Mouse (Mus musculus) liver, postnatal 0 days (tissue): ENCODE data around the gene Dmgdh. TPM values are rescaled to one million over a fixed set of nuclear protein-coding genes. Genes with fewer than 3 reads are reported as not detected.

Experiments used
- ATAC-seq: fragments of 200-750 bp; cut with Nextera tagmentation; 2 replicates; pipeline ENCODE4 v1.8.0; 2017; ENCODE audit warnings: mild to moderate bottlenecking, moderate library complexity
- DNase-seq: peaks from one replicate; pipeline ENCODE4 v3.0.0-alpha.2; 2016
- H3K27ac ChIP-seq: fragments of 300-500 bp; sonication (generic); 2 replicates; pipeline ENCODE4 v1.5.1; 2014; ENCODE audit warnings: antibody characterized with exemption, moderate library complexity, mild to moderate bottlenecking, low read depth
- H3K27me3 ChIP-seq: fragments of 300-500 bp; sonication (generic); 2 replicates; pipeline ENCODE4 v1.6.1; 2014; ENCODE audit warnings: low read length, control low read depth, mixed read lengths; ENCODE audit not compliant: insufficient read depth
- H3K36me3 ChIP-seq: fragments of 300-500 bp; sonication (generic); replicated peaks from 2 replicates; pipeline ENCODE4 v1.6.1; 2014; ENCODE audit warnings: mild to moderate bottlenecking, control low read depth, low read length, moderate library complexity, mixed read lengths; ENCODE audit not compliant: insufficient read depth
- H3K4me1 ChIP-seq: fragments of 300-500 bp; sonication (generic); 2 replicates; pipeline ENCODE4 v1.6.1; 2014; ENCODE audit warnings: antibody characterized with exemption, mild to moderate bottlenecking, control low read depth; ENCODE audit not compliant: insufficient read depth
- H3K4me2 ChIP-seq: fragments of 300-500 bp; sonication (generic); 2 replicates; pipeline ENCODE4 v1.6.1; 2014; ENCODE audit warnings: low read depth, mild to moderate bottlenecking, low read length, moderate library complexity, mixed read lengths
- H3K4me3 ChIP-seq: fragments of 300-500 bp; sonication (generic); 2 replicates; pipeline ENCODE4 v1.5.1; 2014; ENCODE audit warnings: low read depth, low read length
- H3K9ac ChIP-seq: fragments of 300-500 bp; sonication (generic); replicated peaks from 2 replicates; pipeline ENCODE4 v1.6.1; 2014; ENCODE audit warnings: mild to moderate bottlenecking, moderate library complexity
- H3K9me3 ChIP-seq: fragments of 300-500 bp; sonication (generic); 2 replicates; pipeline ENCODE4 v1.6.1; 2016; ENCODE audit warnings: mild to moderate bottlenecking, control low read depth, low read length, mixed read lengths
- CTCF ChIP-seq: sonication (generic); IDR thresholded peaks from 2 replicates; pipeline ENCODE4 v1.5.1; 2016; ENCODE audit warnings: antibody characterized with exemption, low read depth
- EP300 ChIP-seq: IDR thresholded peaks from 2 replicates; pipeline ENCODE4 v1.6.1; 2016; ENCODE audit warnings: antibody characterized with exemption, low read depth, mild to moderate bottlenecking
- WGBS: fragments of 180-500 bp; shearing (Covaris S2); extraction: QIAGEN DNeasy Blood & Tissue Kit; methylation state at CpG from one replicate; pipeline ENCODE4 v1.1.7; 2014; ENCODE audit not compliant: insufficient replicate concordance; 5-methylcytosine and 5-hydroxymethylcytosine counted together
- polyA plus RNA-seq: library from polyadenylated mRNA; unstranded; fragments of >200 nt; fragmentation: Nextera tagmentation; extraction: Ambion mirVana; gene quantifications from 2 replicates; pipeline ENCODE4 v1.2.1, GENCODE M21; 2015

The Dmgdh gene
- polyA plus RNA-seq, result 67.3 and 69.2 TPM in 2 replicates

- Histone ChIP-seq H3K4me1 (no peaks in the 10 kb centered on the region), H3K9ac (peak within 1 kb of the TSS; percentile 69), H3K27ac (peak within 1 kb of the TSS; percentile 56), H3K9me3 (no peaks in the 10 kb centered on the region), H3K4me2 (peak within 1 kb of the TSS; percentile 47), H3K27me3 (no peaks in the 10 kb centered on the region), H3K4me3 (peak within 1 kb of the TSS; percentile 51), H3K36me3 (no peaks in the 10 kb centered on the region)
- 8% methylated on average over 29 of the region's 31 CpGs for WGBS
- ATAC-seq (peak; percentile 81), DNase-seq (peak; percentile 71)
- TF ChIP-seq EP300 (no peak), CTCF (no peak)
These were observed at the start of gene Dmgdh, which contains the start of gene Bhmt2 for GRCm38 (mm10) chr13:93674131-93674561. Gene Dmgdh, plus strand, starts transcription at chr13:93674433. Gene Bhmt2, minus strand, starts transcription at chr13:93674302.

GRCm38 (mm10) chr13:93628861-93629260 lies 45.4 kb upstream of the Dmgdh start:
- peaks cover 5% of the 10 kb centered on the region for H3K36me3 ChIP-seq
- TF ChIP-seq CTCF (no peak), EP300 (no peak)

GRCm38 (mm10) chr13:93630941-93631705 lies 43.1 kb upstream of the Dmgdh start:
- WGBS, result 64% methylated on average over 10 of the region's 10 CpGs
- Histone ChIP-seq H3K27me3 (no peaks in the 10 kb centered on the region), H3K9me3 (no peaks in the 10 kb centered on the region), H3K27ac (no peak overlapping the region), H3K9ac (no peak overlapping the region), H3K4me1 (0 out of 2 replicates have a peak, but pooled peaks cover 2% of the 10 kb centered on the region), H3K4me2 (no peak overlapping the region), H3K36me3 (peaks cover 4% of the 10 kb centered on the region), H3K4me3 (no peak overlapping the region)
- TF ChIP-seq EP300, result no peak
- TF ChIP-seq CTCF, result no peak
- peak; percentile 18; the same call in 1 of the 2 replicates for ATAC-seq
- no peak for DNase-seq

More at GRCm38 (mm10) chr13:93628861-93629260, 45.4 kb upstream of the Dmgdh start:
- Histone ChIP-seq H3K4me1 (0 out of 2 replicates have a peak, but pooled peaks cover 2% of the 10 kb centered on the region), H3K9ac (no peak overlapping the region), H3K4me2 (no peak overlapping the region), H3K27me3 (no peaks in the 10 kb centered on the region), H3K9me3 (no peaks in the 10 kb centered on the region), H3K4me3 (no peak overlapping the region), H3K27ac (no peak overlapping the region)
- WGBS, result 53% methylated on average over 6 of the region's 6 CpGs
- DNase-seq (no peak), ATAC-seq (no peak)

GRCm38 (mm10) chr13:93632927-93633326 lies 41.3 kb upstream of the Dmgdh start:
- ATAC-seq (no peak), DNase-seq (no peak)
- Histone ChIP-seq H3K9ac (no peak overlapping the region), H3K4me2 (no peak overlapping the region), H3K9me3 (no peaks in the 10 kb centered on the region), H3K27me3 (no peaks in the 10 kb centered on the region), H3K36me3 (no peaks in the 10 kb centered on the region; the same call in none of the 2 replicates), H3K4me1 (peaks cover 2% of the 10 kb centered on the region; the same call in 1 of the 2 replicates), H3K4me3 (no peak overlapping the region), H3K27ac (no peak overlapping the region)
- TF ChIP-seq EP300 (no peak), CTCF (no peak)
- WGBS, result 61% methylated on average over 5 of the region's 5 CpGs

GRCm38 (mm10) chr13:93636561-93636960 lies 37.7 kb upstream of the Dmgdh start:
- TF ChIP-seq EP300, result no peak
- no peak for TF ChIP-seq CTCF
- no peaks in the 10 kb centered on the region for H3K27me3 ChIP-seq
- 66% methylated on average over 1 of the region's 1 CpGs for WGBS
- peak overlapping the region; percentile 72 for H3K9ac ChIP-seq
- no peak for DNase-seq
- no peaks in the 10 kb centered on the region for H3K9me3 ChIP-seq
- no peaks in the 10 kb centered on the region for H3K36me3 ChIP-seq
- peaks cover 6% of the 10 kb centered on the region for H3K4me1 ChIP-seq
- peak overlapping the region; percentile 68 for H3K4me2 ChIP-seq
- no peak for ATAC-seq
- H3K4me3 ChIP-seq, result peak overlapping the region; percentile 43
- peak overlapping the region; percentile 89 for H3K27ac ChIP-seq

- H3K27me3 ChIP-seq, result no peaks in the 10 kb centered on the region
- peak within 1 kb of the TSS; percentile 72 for H3K9ac ChIP-seq
- TF ChIP-seq EP300 (peak; percentile 72), CTCF (no peak)
- peaks cover 3% of the 10 kb centered on the region for H3K4me1 ChIP-seq
- H3K9me3 ChIP-seq, result no peaks in the 10 kb centered on the region
- no peaks in the 10 kb centered on the region for H3K36me3 ChIP-seq
- DNase-seq (peak; percentile 58), ATAC-seq (peak; percentile 83)
- H3K27ac ChIP-seq, result peak within 1 kb of the TSS; percentile 89
- peak within 1 kb of the TSS; percentile 43 for H3K4me3 ChIP-seq
- 59% methylated on average over 19 of the region's 19 CpGs for WGBS
- H3K4me2 ChIP-seq, result peak within 1 kb of the TSS; percentile 68
These were observed 36.7 kb upstream of the Dmgdh start, which contains the start of gene Bhmt for GRCm38 (mm10) chr13:93637282-93638245. Gene Bhmt, minus strand, starts transcription at chr13:93637961.
